Mouse (Mus musculus) heart, postnatal 36 days (tissue): Measurements from ENCODE around the gene Gm12569. TPM values are rescaled to one million over a fixed set of nuclear protein-coding genes. Genes with fewer than 3 reads are reported as not detected.

ENCODE experiments used
- DNase-seq, 2 experiments: peaks; one replicate each; pipeline ENCODE4 v3.0.0; 2021 to 2022
- intact Hi-C: fragments of 180-260 bp; cut with DNase I; formaldehyde crosslinking; loops from one replicate; pipeline ENCODE4 v1.15.1; 2025
- total RNA-seq, 2 experiments: library from RNA; stranded (reverse); gene quantifications; 2 replicates each; pipeline ENCODE4 v1.2.3; 2021

Gm12569 gene
- not detected for total RNA-seq

DNA sequence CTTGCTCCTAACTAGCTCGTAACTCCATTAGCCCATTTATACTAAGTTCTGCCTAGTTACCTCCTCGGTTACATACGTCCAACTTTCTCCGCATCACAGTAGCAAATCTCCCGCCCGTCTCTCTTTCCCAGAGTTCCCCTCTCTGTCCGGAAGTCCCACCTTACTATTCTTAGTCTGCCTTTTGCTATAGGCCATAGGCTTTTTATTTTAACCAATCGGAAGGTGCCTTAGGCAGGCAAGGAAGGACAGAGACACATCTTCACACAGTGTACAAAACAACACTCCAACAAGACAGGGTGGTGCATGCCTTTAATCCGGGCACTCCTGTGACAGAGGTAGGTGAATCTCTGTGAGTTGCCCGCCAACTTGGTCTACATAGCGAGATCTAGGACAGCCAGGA, at the start of gene Gm12569:
TSS of gene Gm12569 (plus strand) at position 166 of the 400 bp plus-strand sequence.
- DNase-seq: no peak
- intact Hi-C loops: no loop called here

DNA sequence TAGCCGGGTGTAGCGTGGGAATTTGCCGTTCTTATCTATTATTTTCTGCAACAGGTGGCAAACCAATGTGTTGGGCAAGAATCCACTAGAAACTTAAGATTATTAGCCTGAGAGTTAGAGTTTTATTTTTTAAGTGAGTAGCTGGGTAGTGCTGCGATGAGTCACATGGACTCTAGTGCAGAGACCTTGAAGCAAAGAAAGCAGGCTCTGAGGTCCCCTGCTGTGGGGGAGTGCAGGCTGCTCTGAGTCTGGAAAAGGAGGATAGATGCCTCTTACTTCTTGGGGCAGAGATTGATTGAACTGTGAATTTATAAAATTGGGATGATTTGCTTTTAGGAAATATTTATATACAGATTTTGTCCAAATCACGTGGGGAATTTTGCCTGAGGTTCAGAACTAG, 17.5 kb upstream of the Gm12569 start:
- DNase-seq: no peak
- intact Hi-C loops: no loop called here

DNA sequence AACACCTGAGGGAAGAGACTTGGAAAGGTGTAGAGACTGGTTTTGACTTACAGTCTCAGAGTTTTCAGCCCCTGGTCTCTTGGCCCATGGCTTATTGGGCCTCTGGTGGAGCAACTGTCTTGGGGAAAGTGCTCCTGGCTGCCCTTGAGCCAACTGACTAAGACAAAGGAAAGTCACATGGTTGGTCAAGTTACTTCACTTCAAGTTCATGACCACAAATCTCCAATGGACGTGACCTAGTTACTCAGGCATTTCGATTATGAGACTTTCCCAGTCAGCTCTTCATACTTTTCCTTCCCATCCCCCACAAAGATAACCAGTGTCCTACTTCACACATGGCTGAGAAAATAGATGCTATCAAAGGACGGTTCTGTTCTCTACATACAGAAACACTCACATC, 12.5 kb upstream of the Gm12569 start:
- DNase-seq: no peak
- intact Hi-C loops: no loop called here

DNA sequence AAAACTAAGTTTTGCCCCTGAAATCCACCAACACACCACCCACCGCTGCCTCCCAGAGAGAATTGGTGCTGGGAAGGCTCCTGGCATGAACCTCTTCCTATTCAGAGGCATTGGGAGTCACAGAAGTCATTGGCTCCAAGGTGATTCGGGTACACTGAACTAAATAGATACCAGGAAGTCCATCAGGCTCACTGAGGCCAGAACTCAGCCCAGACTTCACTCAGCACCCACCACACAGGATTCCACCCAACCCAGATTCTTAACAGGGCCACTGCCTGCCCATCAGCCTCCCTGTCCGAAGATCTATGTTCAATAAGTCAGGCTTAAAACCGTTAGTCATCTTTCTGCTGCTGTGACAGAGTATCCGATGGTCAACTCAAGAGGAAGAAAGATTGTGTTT, 8.8 kb upstream of the Gm12569 start:
- intact Hi-C loops: no loop called here
- no peak for DNase-seq

DNA sequence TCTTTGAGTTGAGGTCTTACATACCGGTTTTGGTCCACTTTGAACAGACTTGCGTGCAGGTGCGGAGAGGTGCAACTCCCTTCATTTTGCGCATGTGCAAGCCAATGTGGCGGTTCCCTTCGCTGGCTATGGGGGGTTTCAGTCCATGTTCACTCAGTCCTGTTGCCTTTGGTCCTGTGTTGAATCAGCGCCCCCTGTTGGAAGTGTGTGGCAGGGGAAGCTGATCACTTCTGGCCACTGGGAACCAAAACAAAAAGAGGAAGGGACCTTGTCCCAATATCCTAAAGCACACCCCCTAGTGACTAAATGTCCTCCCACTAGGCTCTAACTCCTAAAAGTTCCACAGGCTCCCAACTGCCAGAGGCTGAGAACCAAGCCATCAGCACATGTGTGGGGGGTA, 6.3 kb upstream of the Gm12569 start:
- intact Hi-C loops: no loop called here
- DNase-seq: no peak

DNA sequence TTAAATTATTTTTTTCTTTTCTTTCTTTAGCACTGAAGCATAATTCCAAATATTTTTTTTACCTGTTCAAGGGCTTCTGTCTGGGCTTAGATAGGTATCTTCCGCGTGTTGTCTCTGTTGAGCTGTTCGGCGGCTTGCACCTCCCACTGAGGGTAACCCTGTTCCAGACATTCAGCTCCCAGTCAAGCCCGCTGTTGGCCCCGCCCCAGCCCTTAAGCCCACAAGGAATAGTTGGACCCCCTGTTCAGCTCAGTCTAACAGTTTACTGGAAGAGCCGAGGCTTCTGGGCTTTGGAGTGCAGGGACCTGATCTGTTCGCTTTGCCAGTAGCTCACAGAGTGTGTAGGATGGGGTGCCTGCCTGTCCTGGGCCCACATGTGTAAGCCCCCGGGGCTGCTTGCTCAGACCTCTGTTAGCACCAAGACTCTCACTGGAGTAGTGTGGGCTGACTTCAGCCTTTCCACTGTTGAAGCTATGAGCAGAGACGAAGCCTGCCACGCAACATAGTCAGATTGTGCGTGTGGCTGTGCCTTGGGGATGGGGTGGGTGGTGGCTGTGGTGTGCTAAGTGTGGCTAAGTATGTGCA, 785 bp upstream of the Gm12569 start:
- DNase-seq: no peak
- intact Hi-C loops: no loop called here

DNA sequence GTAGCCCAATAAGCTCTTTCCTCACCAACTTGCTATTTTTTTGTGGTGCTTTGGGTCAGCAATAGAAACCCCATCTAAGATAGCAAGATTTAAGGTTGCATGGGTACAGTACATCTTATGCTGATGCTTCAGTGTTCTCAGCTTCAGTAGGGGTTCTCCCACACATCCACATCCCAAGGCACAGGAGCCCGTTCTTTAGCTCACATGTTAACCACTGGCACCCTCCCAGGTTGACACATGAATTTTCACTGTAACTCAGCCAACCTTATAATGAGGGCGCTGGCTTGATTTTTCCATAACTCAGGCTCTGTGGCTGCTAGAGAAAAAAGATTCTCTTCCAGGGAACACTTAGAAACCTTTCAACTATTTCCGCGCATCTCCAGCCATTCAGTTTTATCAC, 6.8 kb downstream of the Gm12569 start:
- intact Hi-C loops: no loop called here
- DNase-seq: no peak

DNA sequence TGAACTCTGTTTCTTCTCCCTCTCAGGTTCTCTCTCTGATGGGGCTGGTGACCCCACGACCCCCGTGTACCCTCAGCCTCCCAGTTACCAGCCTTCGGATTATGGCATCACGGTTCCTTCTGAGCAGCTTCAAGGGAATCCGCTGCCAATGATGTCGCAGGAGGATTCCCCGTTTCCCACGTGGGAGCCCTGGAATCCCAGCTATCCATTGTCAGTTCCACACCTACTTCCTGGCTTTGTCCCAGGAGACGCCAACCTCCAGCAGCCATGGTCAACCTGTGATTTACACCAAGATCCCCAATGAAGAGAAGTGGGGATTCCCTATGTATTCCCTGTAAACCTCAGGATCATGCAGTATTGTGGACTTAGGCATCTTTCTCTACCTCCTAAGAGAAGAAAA, 14.4 kb downstream of the Gm12569 start:
- no peak for DNase-seq
- intact Hi-C loops: no loop called here

DNA sequence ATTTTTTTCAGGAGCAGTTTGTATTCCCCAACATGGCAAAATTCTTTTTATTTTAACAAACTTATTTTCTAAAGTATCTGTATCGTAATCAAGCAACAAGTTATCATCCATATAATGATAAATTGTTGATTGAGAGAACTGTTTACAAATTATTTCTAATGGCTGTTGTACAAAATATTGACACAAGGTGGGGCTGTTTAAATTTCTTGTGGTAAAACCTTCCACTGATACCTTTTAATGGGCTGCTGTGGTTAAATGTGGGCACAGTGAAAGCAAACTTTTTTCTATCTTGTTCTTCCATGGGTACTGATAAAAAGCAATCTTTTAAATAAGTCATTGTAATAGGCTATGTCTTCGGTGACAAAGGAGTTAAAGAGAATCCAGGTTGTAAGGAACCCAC, 22.6 kb downstream of the Gm12569 start:
- intact Hi-C loops: no loop called here
- no peak for DNase-seq

DNA sequence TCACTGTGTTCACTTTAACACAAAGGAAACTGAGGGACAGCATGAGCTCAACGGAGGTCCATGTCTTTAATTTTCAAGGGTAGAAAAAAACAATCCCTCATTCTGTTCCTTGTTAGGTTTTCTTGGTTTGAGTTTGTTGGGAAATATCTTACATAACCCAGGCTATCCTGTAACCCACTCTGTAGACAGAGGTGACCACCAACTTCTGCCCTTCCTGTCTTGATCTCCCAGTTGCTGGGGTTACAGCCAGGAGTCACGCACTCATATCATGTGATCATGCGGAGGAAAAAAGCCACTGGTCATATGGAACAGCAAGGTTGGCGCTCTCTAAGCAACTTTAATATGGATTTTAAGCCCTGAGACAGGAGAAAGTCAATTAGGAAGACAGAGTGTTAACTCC, 36.7 kb downstream of the Gm12569 start:
- intact Hi-C loops: no loop called here
- no peak for DNase-seq

DNA sequence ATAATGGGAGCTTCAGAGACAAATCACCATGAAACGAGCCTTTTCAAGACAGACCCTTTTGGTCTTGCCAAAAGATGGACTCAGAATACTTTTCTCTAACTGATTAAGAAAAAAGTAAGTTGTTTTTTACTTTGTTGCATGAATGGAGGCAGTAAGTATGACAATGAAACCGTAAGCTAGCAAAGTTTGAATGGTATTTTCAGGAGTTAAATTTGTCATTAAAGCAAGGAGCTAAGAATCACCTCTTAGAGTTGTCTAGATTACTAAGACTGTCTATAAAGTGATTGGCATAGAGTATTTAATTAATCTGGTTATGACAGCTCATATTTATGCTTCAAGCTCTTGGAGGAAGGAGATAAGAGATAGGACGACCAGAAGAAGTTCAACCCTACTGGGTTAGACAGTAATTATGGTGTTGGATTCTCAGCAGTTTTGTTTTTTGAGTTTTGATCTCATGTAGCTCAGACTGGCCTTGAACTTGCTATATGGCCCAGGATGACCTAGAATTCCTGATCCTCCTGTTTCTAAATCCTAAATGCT, 41.5 kb downstream of the Gm12569 start, which contains the start of gene Clk4:
TSS of gene Clk4 (plus strand) at position 51 of the 540 bp plus-strand sequence.
- intact Hi-C loops: loop anchor here (5.0 kb wide), 1 partner anchor 329 kb away; the partner anchor contains the start of gene Zfp354b
- no peak for DNase-seq

DNA sequence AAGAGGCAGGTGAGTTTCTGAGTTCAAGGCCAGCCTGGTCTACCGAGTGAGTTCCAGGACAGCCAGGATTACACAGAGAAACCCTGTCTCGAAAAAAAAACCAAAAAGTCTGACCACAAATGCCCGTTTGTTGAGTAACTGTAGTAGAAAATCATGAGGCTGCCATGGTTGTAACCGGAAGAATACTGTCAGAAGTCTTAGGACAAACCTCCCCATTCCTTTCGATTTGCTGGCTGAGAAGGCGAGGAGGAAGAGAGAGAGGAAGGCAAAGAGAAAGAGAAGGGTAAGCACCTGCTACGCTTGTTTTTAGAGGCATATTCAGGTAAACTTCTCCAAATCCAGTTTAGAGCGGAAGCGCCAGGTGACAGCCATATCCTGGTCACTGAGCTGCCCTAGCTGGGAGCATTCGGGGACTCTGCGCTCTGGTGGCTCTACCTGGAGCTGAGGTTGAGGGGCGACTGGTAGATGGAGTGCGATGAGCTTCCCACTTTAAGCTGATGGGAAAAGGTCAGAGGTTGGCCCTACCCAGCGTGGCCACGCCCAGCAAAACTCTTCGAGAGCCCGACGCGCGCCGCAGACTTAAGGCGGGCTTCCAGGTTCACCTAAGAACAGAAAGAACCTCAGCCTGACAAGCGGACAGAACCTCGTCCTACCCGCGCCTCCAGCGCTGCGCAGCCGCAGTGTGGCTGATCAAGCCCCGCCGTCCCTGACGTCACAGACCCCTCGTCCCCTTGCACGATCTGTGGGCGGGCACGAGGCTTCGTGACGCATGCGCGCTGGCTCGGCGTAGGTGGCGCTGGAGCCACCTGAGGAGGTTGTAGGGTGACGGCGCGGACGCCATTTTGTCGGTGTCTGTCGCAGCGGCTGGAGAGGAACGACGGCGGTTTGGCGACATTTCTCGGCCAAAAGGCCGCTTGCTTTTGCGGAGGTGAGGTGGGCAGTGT, 42.3 kb downstream of the Gm12569 start, which contains the start of gene BC049762:
TSS of gene BC049762 (minus strand) at position 705 of the 944 bp plus-strand sequence.
- peak; percentile 99 for DNase-seq
- intact Hi-C loops: loop anchor here (5.0 kb wide), 1 partner anchor 330 kb away; the partner anchor contains the start of gene Zfp354b

DNA sequence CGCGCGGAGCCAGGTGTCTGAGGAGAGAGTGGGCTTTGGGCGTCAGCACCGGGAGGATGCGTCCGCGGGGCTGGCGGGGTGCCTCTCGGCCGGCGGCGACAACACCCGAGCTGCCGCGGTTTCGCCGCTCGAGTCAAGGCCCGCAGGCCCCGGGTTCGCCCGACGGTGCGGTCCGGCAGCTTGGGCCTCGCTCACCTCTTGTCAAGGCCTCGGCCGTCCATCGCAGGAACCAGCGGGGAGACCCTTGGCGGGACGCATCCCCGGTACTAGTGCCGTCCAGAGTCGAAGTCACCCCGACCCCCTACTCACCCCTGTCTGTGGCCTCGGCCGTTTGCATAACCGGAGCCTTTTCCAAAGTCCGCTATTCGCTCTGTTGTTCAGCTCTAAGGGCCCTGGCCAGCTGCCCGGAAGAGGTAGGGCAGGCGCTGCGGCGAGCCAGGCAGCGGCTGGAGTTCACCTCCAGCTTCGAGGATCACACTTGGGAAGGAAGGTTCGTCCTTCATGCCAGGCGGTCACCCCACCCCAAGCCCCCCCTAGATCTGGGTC, 43.1 kb downstream of the Gm12569 start:
- DNase-seq: peak in 1 of 2 experiments; percentile 71
- intact Hi-C loops: loop anchor here (5.0 kb wide), 1 partner anchor 331 kb away; the partner anchor contains the start of gene Zfp354b

DNA sequence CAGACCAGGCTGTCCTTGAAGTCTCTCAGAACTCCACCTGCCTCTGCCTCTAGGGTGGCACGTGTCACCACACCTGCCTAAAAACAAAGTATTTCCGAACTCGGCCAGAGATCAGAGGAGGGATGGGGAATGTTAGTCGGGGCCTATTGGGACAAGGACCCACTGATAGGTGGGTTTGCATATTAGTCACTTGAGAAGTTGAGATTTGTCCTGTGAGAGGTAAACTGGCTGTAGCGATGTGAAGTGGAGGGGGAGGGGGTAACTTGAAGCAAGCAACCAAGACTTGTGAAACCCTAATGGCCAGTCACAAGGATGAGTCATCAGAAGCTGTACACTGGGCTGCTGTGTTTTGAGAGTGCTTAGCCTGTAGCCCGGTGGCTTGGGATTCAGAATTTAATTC, 44.1 kb downstream of the Gm12569 start:
- DNase-seq: peak; percentile 12 to 22
- intact Hi-C loops: loop anchor here (5.0 kb wide), 1 partner anchor 332 kb away; the partner anchor contains the start of gene Zfp354b

DNA sequence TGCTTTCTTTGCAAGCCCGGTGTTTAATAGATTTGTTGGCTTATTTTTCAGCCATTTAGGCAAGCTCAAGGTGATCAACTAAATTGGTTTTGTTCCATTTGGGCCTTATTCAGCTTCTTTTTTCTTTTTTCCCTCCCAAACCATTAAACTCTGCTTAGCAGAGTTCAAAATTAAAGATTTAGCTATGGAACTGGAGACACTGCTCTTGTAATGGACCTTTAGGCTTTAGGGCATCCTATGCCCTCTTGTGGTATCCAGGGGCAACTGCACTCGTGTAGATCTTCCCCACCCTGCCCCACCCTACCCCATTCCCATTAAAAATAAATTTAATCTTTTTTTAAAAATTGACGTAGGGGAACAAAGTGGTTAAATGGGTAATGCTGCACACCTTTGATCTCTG, 45.1 kb downstream of the Gm12569 start:
- DNase-seq: peak in 1 of 2 experiments; percentile 27
- intact Hi-C loops: no loop called here

DNA sequence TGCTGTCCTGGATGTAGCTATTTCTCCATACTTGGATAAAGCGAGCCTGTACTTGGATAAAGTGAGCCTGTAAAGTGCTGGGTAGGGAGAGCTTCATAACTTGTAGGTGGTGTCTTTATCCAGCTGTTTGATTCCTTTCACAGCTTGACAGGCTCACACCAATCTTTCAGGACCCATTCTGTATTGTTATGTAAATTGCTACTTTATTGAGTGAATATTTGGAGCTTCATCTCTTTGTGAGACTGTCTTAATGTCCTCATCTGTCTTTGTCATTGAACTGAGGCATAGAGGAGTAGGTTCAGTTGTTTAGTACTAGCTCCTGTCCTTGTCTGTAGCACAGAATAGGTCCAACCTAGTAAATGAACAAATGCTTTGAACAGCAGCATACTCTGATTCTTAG, 54.1 kb downstream of the Gm12569 start:
- intact Hi-C loops: no loop called here

More for the DNA sequence above, 54.1 kb downstream of the Gm12569 start:
- no peak for DNase-seq

Other genes starting within 250 kb of the Gm12569 start
- not detected for gene Olfr1377, start 238.5 kb upstream of the Gm12569 start, total RNA-seq
- gene Olfr51, start 216.9 kb upstream of the Gm12569 start, total RNA-seq: not detected
- not detected for gene Olfr54, start 206.2 kb upstream of the Gm12569 start, total RNA-seq
- gene Olfr1375, start 172.4 kb upstream of the Gm12569 start, total RNA-seq: not detected
- 1 to 10 TPM; 1.4 to 1.8 TPM for gene Zfp354a, start 161.2 kb upstream of the Gm12569 start, total RNA-seq
- 10 to 100 TPM; 40.5 to 45.4 TPM for gene Clk4, start 41.3 kb downstream of the Gm12569 start, total RNA-seq
- under 1 TPM in 1 of 2 experiments, not detected in 1; 0.47 TPM for gene BC049762, start 42.6 kb downstream of the Gm12569 start, total RNA-seq
- 1 to 10 TPM; 1.3 to 1.4 TPM for gene Col23a1, start 69.4 kb downstream of the Gm12569 start, total RNA-seq